Mouse (Mus musculus) cerebellum, adult 8-10 months (tissue): ENCODE data around the gene Gm5485.

Experiments
- DNase-seq: peaks from one replicate; pipeline ENCODE4 v3.0.0; 2022

The Gm5485 gene

DNA sequence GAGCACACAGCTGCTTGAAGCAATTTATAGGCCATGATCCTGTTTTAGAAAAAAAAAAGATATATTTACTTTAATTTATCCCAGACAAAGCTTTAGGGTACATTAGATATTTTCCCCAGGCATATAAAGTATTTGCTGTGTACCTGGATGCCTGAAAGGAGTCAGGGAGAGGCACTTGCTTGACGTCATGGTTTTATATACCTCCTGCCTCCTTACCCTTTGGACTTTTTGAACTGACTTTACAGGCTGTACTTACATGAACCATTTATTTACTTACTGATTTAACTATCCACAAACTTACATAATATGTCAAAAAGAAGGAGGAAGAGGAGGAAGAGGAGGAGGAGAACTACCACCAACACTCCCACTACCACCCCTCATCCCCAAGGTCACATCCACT is at the start of gene Gm5485:
Gene Gm5485 (minus strand): TSS at position 171 of the 400 bp plus-strand sequence.
- no peak for DNase-seq

GRCm38 (mm10) chr16:48453264-48453663 is 41.0 kb upstream of the Gm5485 start:
- DNase-seq: no peak

DNA sequence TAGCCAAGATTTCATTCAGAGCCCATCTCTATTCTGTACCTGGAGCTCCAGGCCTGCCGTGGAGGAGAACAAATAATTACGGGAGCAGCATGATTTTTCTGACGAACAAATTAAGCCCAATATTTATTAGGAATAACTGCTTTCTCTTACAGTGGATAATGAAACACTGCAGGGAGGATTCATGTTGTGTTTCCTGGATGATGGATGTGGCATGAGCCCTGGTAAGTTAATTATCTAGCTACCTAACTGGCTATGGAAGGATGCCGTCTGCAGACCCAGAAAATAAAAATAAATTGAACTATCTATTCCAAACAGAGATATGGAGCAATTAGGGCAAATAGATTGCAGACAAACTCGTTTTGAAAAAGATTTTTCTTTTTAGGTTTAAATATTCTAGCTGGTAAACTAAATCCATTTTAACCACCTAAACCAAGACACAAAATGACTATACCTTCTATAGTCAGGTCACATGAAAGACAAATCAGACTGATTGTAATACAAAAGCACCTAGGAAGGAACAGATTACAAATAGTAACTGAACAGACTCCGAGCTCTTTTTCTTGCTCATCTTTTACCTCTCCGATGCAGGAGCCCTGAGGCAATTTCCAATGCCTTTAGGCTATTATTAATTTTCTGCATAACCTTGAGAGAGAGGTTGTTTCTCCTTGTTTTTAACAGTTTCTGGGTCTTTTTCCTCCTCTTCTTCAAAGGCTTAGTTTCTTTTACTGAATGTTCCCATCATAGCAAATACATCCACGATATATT is 34.1 kb upstream of the Gm5485 start:
- no peak for DNase-seq

DNA sequence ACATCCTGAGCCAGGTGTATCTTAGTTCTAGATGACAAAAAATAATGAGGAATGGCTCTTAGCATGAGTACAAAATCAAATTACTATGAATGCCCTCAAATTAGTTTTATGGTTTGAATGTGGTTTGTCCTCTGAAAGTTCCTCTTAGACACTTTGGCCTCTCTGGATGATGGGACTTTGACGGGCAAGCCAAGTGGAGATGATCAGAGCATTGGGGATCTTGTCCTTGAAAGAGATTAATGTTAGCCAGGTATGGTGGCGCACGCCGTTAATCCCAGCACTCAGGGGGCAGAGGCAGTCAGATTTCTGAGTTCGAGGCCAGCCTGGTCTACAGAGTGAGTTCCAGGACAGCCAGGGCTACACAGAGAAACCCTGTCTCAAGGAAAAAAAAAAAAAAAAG is 32.4 kb upstream of the Gm5485 start:
- DNase-seq: no peak

DNA sequence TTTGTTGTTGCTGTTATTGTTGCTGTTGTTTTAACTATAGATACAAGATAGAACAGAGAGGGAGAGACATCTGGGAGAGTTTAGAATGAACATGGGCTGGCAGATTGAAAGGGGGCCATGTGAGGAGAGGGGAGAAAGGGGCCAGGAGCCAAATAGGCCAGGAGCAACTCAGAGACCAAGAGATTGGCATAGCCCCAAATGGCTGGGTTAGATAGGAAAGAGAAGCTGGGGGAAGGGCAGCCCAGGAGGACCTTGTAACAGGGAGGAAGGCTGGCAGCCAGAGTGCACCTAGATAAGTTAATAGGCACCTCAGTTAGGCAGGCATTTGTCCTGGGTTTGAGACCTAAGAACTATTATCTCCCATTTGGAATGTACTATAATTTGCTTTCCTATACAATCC is 25.3 kb upstream of the Gm5485 start:
- DNase-seq: no peak

DNA sequence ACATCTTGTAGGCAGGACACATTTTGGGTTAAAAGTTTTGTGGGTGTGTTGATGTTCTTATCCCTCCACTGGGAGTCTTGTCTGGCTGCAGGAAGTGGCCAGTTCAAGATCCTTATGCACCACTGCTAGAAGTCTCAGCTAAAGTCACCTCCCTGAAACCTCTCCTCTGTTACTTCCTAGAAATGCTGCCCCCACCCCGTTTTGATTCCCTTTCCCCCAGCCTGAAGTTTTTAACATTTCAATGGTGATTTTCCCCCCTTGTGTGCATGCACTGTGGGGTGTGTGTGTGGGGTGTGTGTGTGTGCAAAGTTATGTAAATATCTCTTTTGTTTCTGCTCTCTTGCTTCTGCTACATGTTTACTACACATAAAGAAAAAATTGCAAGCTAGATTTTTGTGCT is 23.2 kb upstream of the Gm5485 start:
- no peak for DNase-seq

GRCm38 (mm10) chr16:48431027-48431426 is 18.8 kb upstream of the Gm5485 start, which contains the start of gene Morc1:
Morc1 (plus strand) TSS chr16:48431237.
- DNase-seq: no peak

GRCm38 (mm10) chr16:48429427-48429826 is 17.2 kb upstream of the Gm5485 start:
- DNase-seq: no peak

DNA sequence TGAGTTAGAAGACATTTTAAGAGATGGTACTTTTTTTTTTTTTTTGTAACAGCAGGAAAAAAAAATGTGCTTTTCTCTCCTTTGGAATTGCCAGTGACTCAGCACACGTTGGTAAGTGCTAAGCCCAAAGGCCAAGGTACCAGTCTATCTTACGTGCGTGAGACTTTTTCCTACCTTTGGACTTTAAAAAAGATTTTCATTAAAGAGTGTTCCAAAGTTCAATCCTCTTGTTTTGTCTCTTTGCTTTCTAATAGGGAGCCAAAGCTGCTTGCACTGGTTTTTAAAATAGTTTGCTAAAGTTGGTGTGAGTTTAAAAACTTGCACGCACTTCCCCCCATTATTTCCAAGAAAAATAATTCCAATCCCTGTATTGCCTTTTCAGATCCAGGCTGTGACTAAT is 11.9 kb upstream of the Gm5485 start:
- DNase-seq: no peak

- DNase-seq: no peak
Measured at GRCm38 (mm10) chr16:48422501-48422900, 10.3 kb upstream of the Gm5485 start.

DNA sequence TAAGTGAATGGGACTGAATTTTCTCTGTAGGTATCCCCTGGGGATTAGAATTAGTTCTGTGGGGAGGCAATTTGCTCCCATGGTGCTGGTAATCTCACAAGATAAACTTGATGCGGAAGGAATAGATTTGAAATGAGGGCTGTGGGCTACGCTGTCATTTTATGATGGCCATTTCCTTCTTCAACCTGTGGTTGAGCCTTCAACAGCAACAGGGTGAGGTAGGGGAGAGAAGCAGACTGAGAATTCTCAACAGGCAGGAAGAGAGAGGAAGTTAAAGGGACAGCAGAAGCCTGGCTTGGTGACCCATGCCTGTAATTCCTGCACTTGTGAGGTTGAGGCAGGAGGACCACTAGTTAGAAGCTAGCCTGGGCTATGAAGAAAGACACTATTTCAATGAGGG is 6.8 kb upstream of the Gm5485 start:
- no peak for DNase-seq

- no peak for DNase-seq
Measured at GRCm38 (mm10) chr16:48418557-48418956, 6.3 kb upstream of the Gm5485 start.

DNA sequence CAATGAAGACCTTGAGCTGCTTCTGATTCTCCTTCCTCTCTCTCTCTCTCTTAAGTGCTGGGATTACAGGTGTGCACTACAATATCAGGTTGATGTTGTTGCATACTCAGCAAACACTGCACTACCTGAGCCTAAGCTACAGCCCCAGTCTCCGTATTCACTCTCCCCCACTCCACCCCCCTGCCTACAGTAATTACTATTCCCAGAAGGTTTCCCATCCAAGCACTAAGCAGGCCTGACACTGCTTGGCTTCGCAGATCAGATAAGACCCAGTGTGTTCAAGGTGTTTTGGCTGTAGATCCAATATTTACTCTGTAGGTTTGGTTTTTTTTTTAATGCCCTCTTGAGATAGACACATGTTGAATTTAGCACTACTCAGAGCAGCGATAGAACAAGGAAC is 2.1 kb downstream of the Gm5485 start:
- no peak for DNase-seq

GRCm38 (mm10) chr16:48409580-48409979 is 2.6 kb downstream of the Gm5485 start:
- no peak for DNase-seq

DNA sequence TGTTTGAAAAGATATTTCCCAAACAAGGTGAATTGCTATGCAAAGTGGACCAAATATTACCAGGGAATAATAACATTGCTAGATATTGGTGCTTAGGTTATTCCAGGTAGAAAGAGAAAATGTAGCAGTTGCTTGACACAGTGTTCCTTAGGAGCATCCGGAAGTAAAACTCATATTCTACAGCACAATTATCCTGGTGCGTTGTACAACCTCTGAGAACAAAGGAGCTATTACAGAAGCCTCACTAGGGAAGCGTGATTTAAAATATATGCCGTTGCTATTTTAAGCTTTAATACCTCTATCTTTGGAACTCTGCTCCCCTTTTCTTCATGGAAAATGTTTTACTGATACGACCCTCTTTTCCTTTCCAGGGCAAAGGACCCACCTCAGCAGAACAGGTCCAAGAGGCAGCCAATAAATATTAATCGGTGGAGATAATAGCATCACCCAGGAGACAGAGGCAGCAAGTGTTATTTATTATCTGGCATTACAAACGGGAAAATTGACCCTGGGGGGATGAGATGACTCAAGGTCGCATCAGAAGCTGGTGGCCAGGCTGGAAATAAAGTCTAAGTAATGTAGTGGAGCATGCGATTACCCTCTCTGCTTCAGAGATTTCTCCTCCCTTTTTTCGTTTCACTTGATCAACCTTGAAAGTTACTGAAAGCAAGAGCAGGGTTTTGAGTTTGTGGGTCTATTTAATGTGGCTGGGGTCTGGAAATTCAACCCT is 6.4 kb downstream of the Gm5485 start:
- DNase-seq: no peak

DNA sequence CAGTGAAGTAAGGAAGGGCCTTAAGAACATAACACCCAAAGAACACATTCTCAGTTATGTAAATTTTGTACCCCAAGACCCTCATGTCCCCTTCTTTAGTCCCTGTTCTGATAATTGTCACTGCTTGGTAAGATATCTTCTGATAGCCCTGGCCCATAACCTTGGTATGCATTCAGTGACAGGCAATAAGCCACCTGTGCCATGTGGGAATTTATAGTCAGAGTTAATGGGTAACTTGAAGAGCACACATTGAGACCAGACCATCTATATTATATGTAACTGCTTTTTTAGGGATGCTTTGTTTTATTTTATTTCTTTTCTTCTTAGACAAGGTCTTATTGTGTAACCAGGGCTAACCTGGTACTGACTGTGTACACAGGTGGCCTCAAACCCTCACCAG is 8.2 kb downstream of the Gm5485 start:
- DNase-seq: no peak

DNA sequence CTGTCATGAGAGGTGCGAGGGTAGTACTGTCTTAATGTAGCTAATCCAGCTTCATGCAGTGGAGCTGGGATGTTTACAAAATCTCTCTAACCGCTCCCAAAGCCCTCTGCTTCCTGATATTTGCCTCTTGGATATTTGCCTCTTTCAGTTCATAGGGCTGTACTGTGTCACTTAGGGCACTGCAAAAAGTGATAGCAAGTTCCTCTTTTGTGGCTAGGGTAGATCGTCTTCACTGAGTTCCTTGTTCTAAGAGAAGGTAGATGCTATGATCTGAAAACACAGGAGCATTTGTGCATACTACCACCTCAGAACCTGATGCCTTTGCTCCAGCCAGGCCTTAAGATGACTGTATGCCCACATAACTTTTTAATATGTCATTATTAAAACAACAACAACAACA is 8.8 kb downstream of the Gm5485 start:
- DNase-seq: no peak

- DNase-seq: no peak
Measured at GRCm38 (mm10) chr16:48402963-48403362, 9.3 kb downstream of the Gm5485 start.

- DNase-seq: no peak
Measured at GRCm38 (mm10) chr16:48395278-48395677, 16.9 kb downstream of the Gm5485 start.

DNA sequence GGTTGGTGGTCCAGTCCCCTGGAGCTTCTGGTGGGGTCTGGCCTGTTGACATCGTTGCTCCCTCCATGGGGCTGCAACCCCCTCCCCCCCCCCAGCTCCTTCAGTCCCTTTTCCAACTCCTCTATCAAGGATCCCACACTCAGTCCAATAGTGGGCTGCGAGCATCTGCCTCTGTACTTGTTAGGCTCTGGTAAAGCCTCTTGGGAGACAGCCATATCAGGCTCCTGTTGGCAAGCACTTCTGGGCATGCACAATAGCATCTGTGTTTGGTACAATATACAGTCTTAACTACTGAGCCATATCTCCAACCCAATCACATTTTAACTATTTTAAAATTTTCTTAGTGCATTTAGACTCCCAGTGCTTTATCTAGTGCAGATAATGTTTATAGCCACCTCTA is 25.2 kb downstream of the Gm5485 start:
- DNase-seq: no peak

DNA sequence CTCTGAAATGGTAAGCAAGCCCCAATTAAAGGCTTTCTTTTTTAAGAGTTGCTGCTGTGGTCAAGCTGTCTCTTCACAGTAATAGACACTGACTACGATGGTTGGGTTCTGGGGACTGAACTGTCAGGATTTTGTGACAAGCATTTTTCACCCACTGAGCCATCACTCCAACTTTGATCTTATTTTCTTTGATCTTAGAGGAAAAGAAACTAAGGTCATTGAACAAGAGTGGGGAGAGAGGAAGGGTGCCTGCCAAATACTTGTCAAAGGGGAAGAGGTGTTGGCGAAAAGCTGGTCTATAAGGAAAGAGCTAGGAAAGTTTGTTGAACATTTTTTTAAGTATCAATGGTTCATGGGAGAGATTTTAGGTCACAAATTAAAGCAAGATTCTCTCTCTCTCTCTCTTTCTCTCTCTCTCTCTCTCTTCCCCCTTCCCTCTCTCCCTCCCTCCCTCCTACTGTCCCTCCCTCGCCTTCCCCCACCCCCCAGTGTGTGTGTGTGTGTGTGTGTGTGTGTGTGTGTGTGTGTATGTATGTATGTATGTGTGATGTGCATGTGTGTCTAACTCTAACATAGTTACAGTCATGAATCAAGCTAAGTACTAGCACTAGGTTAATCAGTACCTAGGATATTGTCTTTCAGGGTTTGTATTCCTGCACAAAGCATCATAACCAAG is 28.5 kb downstream of the Gm5485 start:
- DNase-seq: no peak

- peak; percentile 79 for DNase-seq
Measured at GRCm38 (mm10) chr16:48373711-48374485, 38.3 kb downstream of the Gm5485 start.

- DNase-seq: peak; percentile 82
Measured at GRCm38 (mm10) chr16:48372461-48372860, 39.8 kb downstream of the Gm5485 start.
